Mouse (Mus musculus) brain, embryonic 14.5 days (tissue): Measurements from ENCODE around the gene Kcnk5. TPM values are rescaled to one million over a fixed set of nuclear protein-coding genes. Genes with fewer than 3 reads are reported as not detected.

ENCODE experiments used
- DNase-seq: peaks from one replicate; pipeline ENCODE4 v3.0.0-alpha.2; 2011; ENCODE audit warnings: low read depth
- CTCF ChIP-seq: fragments of 200-500 bp; IDR thresholded peaks from 2 replicates; pipeline ENCODE4 v1.5.1; 2012; ENCODE audit warnings: inconsistent platforms, mild to moderate bottlenecking, moderate library complexity, borderline replicate concordance; ENCODE audit not compliant: insufficient read depth, insufficient read length; ENCODE audit errors: extremely low read depth
- POLR2A ChIP-seq: fragments of 200-500 bp; IDR thresholded peaks from 2 replicates; pipeline ENCODE4 v1.6.1; 2012; ENCODE audit warnings: mild to moderate bottlenecking, inconsistent platforms, borderline replicate concordance; ENCODE audit not compliant: poor library complexity, insufficient read depth, insufficient read length, severe bottlenecking; ENCODE audit errors: extremely low read depth
- polyA plus RNA-seq: library from polyadenylated mRNA; depleted of rRNA; stranded (reverse); fragments of >200 nt; gene quantifications from 2 replicates; pipeline ENCODE4 v1.2.3, GENCODE M21; 2012

Kcnk5 gene
- polyA plus RNA-seq, 1 experiment: 1.5 TPM

DNA sequence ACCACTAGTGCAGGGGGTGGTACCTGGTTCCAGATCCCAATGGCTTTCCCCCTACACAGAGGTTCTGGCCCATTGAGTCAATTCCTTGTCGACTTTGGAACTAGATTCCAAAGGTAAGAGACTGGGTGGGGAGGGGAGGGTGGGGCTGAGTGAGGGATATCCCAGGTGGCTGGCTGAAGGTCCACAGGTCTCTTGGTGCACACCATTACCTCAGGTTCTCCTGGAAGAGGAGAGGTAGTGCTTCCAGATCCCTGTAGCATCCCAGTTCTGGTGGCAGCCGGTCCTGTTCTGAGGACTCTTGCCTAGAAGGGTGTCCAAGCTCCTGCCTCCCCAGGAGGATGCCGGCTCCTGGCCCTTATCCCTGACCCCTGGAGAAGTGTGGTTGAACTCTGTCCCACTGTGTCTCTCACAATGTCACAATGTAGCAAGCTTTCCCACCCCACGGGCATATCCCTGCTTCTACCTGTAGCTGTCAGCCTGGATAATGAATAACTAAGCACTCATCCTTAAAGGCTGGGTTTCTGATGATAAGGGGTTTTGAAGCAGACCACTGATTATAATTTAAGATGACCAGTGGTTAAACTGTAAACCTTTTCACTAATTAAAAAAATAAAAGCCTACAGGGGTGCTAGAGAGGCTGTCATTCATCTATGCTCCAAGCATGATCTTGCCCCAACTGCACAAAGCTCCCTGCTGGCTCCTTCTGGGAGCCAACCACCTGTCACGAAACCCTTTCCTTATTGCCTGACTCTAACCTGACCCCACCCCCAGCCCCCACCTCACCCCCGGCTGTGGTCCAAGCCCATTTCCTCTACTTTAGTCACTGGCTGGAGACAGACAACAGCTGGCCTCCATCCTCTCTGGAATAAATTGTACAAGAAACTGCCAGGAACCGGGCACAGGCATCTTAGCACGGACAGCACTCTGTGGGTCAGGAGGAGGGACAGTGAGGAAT, 22.6 kb downstream of the Kcnk5 start:
- no peak for DNase-seq

GRCm38 (mm10) chr14:20157595-20157994, 24.0 kb downstream of the Kcnk5 start:
- TF ChIP-seq POLR2A (no peak), CTCF (no peak)
- no peak for DNase-seq

More for the DNA sequence above, 22.6 kb downstream of the Kcnk5 start:
- no peak for TF ChIP-seq POLR2A
- no peak for TF ChIP-seq CTCF

- TF ChIP-seq CTCF (no peak), POLR2A (no peak)
- DNase-seq: no peak
These were observed 25.9 kb downstream of the Kcnk5 start for GRCm38 (mm10) chr14:20155718-20156117.

DNA sequence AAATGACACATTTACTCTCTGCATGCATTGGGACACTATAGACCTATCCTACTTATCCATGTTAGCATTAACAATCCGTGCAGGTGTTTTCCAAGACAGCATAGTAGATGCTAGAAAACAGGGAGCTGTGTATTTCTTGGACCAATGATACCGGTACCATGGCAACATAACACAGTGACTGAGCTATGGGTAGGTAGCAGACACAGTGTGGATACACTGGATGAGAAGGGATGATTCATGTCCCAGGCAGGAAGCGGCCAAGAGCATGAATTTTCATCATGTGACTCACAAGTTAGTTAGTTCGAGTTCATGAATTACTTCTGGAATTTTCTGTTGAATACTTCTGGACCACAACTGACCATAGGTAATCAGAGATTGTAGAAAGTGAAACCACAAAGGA, 26.7 kb downstream of the Kcnk5 start:
- TF ChIP-seq POLR2A: no peak
- TF ChIP-seq CTCF: no peak
- DNase-seq: no peak

DNA sequence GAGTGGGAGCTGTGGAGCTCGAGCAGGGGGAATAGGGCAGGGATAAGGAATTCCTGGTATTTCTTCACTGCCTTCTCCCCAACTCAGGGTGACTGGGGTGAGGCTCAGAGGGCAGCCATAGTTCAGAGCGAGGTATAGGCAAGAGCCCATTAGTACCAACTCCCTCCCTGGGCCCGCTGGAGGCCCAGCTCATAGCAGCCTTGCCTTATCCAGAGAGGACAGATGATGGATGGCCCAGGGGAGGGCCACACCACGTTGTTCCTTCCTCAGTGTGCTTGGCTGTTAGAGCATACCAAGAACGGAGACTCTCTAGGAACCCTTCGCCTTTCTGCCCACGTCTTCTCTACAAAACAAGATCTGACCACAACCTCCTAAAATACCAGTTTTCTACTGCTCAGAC, 27.4 kb downstream of the Kcnk5 start:
- TF ChIP-seq POLR2A (no peak), CTCF (no peak)
- no peak for DNase-seq

DNA sequence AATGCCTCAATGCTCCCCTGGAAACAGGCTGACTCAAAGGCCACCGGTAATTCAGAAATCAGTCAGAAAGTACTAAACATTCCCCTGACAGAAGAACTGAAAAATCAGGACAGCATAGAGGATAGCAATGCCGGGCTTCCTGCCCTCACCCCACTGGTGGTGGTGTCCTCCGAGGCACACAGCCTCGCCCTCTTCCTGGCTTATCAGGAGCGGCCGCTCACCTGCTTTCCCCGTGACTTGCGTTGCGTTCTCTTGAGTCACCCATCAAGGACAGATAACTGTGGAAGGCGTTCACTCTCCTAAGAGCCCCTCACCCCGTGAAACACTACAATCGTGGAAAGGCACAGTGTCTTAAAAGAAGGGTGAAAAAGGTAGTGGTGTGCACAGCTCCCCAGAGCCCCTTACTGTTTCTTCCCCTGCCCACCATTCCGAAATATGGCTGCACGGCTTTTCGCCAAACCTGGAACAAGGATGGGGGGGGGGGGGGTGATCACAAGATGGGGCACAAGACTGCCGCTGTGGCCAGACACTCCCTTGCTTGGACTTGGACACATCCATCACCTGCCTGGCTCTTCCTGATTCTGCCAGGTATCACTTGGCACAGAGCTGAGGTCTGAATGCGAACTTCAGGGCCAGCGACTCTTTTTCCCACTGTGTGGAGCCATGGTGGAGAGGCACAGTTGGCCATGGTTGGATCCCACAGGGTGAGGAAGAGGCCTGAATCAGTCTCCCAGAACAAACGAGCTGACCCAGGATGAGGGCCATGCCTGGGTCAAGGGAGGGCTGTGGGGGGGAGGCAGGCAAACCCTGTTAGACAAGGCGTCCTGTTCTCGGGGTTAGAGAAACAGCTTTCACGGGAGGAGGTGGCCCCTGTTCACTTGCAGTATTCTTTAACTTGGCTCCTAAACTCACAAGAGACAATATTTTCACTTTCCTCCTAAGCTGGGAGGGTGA, 32.2 kb downstream of the Kcnk5 start:
- TF ChIP-seq POLR2A: no peak
- no peak for TF ChIP-seq CTCF
- DNase-seq: no peak

GRCm38 (mm10) chr14:20148514-20148913, 33.1 kb downstream of the Kcnk5 start:
- DNase-seq: no peak
- TF ChIP-seq POLR2A (no peak), CTCF (no peak)

- no peak for DNase-seq
- TF ChIP-seq POLR2A (no peak), CTCF (no peak)
These were observed 33.8 kb downstream of the Kcnk5 start for GRCm38 (mm10) chr14:20147854-20148253.

DNA sequence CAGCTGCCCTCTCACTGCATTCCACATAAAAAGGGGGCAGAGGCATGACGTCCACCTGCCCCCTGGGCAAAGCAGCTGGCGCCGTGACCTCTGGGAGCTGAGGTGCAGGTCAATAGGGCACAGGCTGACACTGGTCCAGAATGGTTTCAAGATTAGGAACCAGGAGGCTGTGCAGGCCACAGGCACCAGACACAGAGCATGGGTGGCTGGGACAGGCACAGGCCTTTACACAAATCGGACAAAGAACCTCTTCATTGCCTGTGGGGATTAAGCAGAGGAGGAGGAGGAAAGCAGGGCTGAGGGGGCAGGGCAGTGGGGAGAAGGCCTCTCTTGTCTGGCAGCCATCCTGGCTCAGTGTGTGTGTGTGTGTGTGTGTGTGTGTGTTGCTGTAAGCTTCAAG, 37.5 kb downstream of the Kcnk5 start:
- peak; percentile 77 for DNase-seq
- TF ChIP-seq CTCF (no peak), POLR2A (no peak)

GRCm38 (mm10) chr14:20138484-20139355, 42.9 kb downstream of the Kcnk5 start, which contains the start of gene Saysd1:
Gene Saysd1, minus strand, starts transcription at chr14:20138534.
- TF ChIP-seq POLR2A: no peak
- no peak for TF ChIP-seq CTCF
- no peak for DNase-seq
